Mouse (Mus musculus): ENCODE measurements around the gene Pacrg. TPM values are rescaled to one million over a fixed set of nuclear protein-coding genes. Genes with fewer than 3 reads are reported as not detected.

Gene Pacrg
- total and polyA plus RNA-seq, 2 experiments from 2014 or later: 1.1 to 1.4 TPM

DNA sequence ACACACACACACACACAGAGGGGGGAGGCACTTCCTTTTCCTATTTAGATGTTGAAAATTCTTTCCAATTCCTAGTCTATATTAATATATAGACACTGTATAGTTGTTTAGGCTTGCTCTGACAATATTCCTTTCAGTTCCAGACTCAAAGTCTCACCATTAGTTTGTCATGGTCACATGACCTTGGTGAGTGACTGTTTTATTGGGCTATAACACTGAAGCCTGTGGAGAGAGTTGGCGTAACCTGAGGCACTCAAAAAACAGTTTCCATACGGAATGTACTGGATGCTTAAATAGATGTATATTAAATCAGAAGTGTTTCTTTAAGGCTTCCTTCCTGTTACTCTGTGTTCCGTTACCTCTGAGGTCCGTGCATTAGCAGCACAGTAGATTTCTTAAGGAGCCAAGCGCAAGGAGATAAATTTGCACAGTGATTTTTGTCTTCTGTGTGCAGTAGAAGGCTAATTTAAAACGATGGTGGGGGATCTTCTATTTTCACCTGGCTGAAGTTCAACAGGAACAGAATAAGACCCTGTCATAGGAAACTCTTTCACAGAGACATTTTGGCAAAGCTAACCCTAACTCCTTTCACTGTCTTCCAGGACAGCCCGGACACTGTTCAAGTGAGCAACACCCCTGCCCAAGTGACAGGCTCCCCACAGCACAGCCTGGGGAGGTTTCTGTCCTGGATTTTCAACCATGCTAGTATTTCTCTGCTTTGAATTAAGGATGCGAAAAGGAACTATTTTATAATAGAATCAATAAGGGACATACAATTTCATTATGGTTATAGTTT lies 349.5 kb downstream of the Pacrg start:
- no peak overlapping the region for H3K4me3 ChIP-seq (ENCODE audit: low read depth, low read length)
- no peak for ATAC-seq (ENCODE audit: insufficient read depth, low read depth)
- peaks cover 57% of the 10 kb centered on the region for H3K4me1 ChIP-seq (ENCODE audit: control insufficient read depth, insufficient read depth)
- peak overlapping the region; percentile 56 for H3K27ac ChIP-seq (ENCODE audit: low read depth)
- no peaks in the 10 kb centered on the region for H3K9me3 ChIP-seq (replicated peaks; ENCODE audit: control insufficient read depth, low read length)
- H3K27me3 ChIP-seq (ENCODE audit: control insufficient read depth, insufficient read depth, low read length): no peaks in the 10 kb centered on the region
- no peak for DNase-seq (ENCODE audit: low spot score)
- H3K9ac ChIP-seq (replicated peaks; ENCODE audit: low read depth, low read length): no peak overlapping the region
- TF ChIP-seq EP300 (IDR thresholded peaks at IDR 0.05; ENCODE audit: low read depth) (no peak), CTCF (IDR thresholded peaks at IDR 0.05; ENCODE audit: low read depth) (no peak)
- 60% methylated on average over 8 of the region's 8 CpGs for WGBS
- no peaks in the 10 kb centered on the region for H3K36me3 ChIP-seq (replicated peaks; ENCODE audit: control insufficient read depth, insufficient read depth, low read length)
- H3K4me2 ChIP-seq (ENCODE audit: low read depth, low read length): no peak overlapping the region

GRCm38 (mm10) chr17:10488873-10489272 lies 351.2 kb downstream of the Pacrg start:
- H3K27ac ChIP-seq (ENCODE audit: low read depth): 0 out of 2 replicates have a peak overlapping the region, but pooled peaks have one; percentile 56
- WGBS: 37% methylated on average over 2 of the region's 2 CpGs
- no peaks in the 10 kb centered on the region for H3K36me3 ChIP-seq (replicated peaks; ENCODE audit: control insufficient read depth, insufficient read depth, low read length)
- H3K9ac ChIP-seq (replicated peaks; ENCODE audit: low read depth, low read length): no peak overlapping the region
- no peak for TF ChIP-seq EP300 (IDR thresholded peaks at IDR 0.05; ENCODE audit: low read depth)
- no peak for TF ChIP-seq CTCF (IDR thresholded peaks at IDR 0.05; ENCODE audit: low read depth)
- H3K27me3 ChIP-seq (ENCODE audit: control insufficient read depth, insufficient read depth, low read length): no peaks in the 10 kb centered on the region
- ATAC-seq (ENCODE audit: insufficient read depth, low read depth) (no peak), DNase-seq (ENCODE audit: low spot score) (no peak)
- no peak overlapping the region for H3K4me3 ChIP-seq (ENCODE audit: low read depth, low read length)
- no peaks in the 10 kb centered on the region for H3K9me3 ChIP-seq (replicated peaks; ENCODE audit: control insufficient read depth, low read length)
- no peak overlapping the region for H3K4me2 ChIP-seq (ENCODE audit: low read depth, low read length)
- peaks cover 57% of the 10 kb centered on the region for H3K4me1 ChIP-seq (ENCODE audit: control insufficient read depth, insufficient read depth)

GRCm38 (mm10) chr17:10483945-10484546 lies 356.1 kb downstream of the Pacrg start:
- Histone ChIP-seq H3K9ac (replicated peaks; ENCODE audit: low read depth, low read length) (no peak overlapping the region), H3K9me3 (replicated peaks; ENCODE audit: control insufficient read depth, low read length) (no peaks in the 10 kb centered on the region), H3K4me2 (ENCODE audit: low read depth, low read length) (no peak overlapping the region), H3K4me1 (ENCODE audit: control insufficient read depth, insufficient read depth) (peaks cover 26% of the 10 kb centered on the region), H3K36me3 (replicated peaks; ENCODE audit: control insufficient read depth, insufficient read depth, low read length) (no peaks in the 10 kb centered on the region), H3K4me3 (ENCODE audit: low read depth, low read length) (no peak overlapping the region), H3K27ac (ENCODE audit: low read depth) (no peak overlapping the region), H3K27me3 (ENCODE audit: control insufficient read depth, insufficient read depth, low read length) (no peaks in the 10 kb centered on the region)
- TF ChIP-seq EP300 (IDR thresholded peaks at IDR 0.05; ENCODE audit: low read depth) (no peak), CTCF (IDR thresholded peaks at IDR 0.05; ENCODE audit: low read depth) (no peak)
- WGBS: 69% methylated on average over 6 of the region's 6 CpGs
- ATAC-seq (ENCODE audit: insufficient read depth, low read depth) (no peak), DNase-seq (ENCODE audit: low spot score) (no peak)

GRCm38 (mm10) chr17:10481081-10481480 lies 359.0 kb downstream of the Pacrg start:
- H3K4me1 ChIP-seq (ENCODE audit: control insufficient read depth, insufficient read depth): peaks cover 33% of the 10 kb centered on the region
- H3K4me3 ChIP-seq (ENCODE audit: low read depth, low read length): no peak overlapping the region
- 84% methylated on average over 1 of the region's 1 CpGs for WGBS
- ATAC-seq (ENCODE audit: insufficient read depth, low read depth) (no peak), DNase-seq (ENCODE audit: low spot score) (no peak)
- H3K27me3 ChIP-seq (ENCODE audit: control insufficient read depth, insufficient read depth, low read length): no peaks in the 10 kb centered on the region
- no peak overlapping the region for H3K4me2 ChIP-seq (ENCODE audit: low read depth, low read length)
- no peak overlapping the region for H3K27ac ChIP-seq (ENCODE audit: low read depth)
- H3K36me3 ChIP-seq (replicated peaks; ENCODE audit: control insufficient read depth, insufficient read depth, low read length): no peaks in the 10 kb centered on the region
- TF ChIP-seq EP300 (IDR thresholded peaks at IDR 0.05; ENCODE audit: low read depth) (no peak), CTCF (IDR thresholded peaks at IDR 0.05; ENCODE audit: low read depth) (no peak)
- no peak overlapping the region for H3K9ac ChIP-seq (replicated peaks; ENCODE audit: low read depth, low read length)
- no peaks in the 10 kb centered on the region for H3K9me3 ChIP-seq (replicated peaks; ENCODE audit: control insufficient read depth, low read length)

DNA sequence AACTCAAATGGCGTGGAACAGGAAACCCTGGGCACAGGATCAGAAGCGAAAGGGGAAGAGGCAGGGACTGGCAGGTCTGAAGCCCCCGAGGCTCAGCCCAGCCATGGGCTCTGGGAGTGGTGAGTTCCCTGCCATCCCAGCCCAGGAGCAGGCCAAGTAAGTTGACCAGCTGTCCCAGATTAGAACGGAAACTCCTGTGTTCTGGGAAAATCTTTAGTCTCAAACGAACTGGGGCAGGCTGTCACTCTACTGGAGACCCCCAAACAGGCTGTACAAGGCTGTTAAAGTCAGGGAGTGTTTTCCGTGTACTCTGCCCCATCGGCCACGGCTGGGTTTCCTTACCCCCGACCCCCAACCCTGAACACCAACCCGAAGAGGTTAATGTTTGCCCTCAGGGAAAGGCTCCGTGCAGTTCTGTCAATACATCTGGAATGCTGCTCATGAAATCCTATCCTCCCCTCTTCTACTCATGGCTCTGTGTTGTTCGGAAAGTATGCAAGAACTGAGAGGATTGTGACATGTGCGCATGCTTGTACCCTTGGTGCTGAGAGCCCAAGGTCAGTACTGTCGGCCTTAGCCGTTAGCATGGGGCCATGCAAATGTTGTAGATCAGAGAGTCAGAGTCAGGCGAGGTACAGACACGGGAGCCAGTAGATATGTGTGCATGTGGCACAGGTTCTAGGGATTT lies 360.9 kb downstream of the Pacrg start:
- ATAC-seq (ENCODE audit: insufficient read depth, low read depth) (peak; percentile 90), DNase-seq (ENCODE audit: low spot score) (peak; percentile 80)
- H3K36me3 ChIP-seq (replicated peaks; ENCODE audit: control insufficient read depth, insufficient read depth, low read length): no peaks in the 10 kb centered on the region
- no peaks in the 10 kb centered on the region for H3K27me3 ChIP-seq (ENCODE audit: control insufficient read depth, insufficient read depth, low read length)
- no peak for TF ChIP-seq CTCF (IDR thresholded peaks at IDR 0.05; ENCODE audit: low read depth)
- no peak for TF ChIP-seq EP300 (IDR thresholded peaks at IDR 0.05; ENCODE audit: low read depth)
- peaks cover 47% of the 10 kb centered on the region for H3K4me1 ChIP-seq (ENCODE audit: control insufficient read depth, insufficient read depth)
- H3K27ac ChIP-seq (ENCODE audit: low read depth): peak overlapping the region; percentile 92
- 40% methylated on average over 17 of the region's 17 CpGs for WGBS
- no peak overlapping the region for H3K4me2 ChIP-seq (ENCODE audit: low read depth, low read length)
- no peak overlapping the region for H3K4me3 ChIP-seq (ENCODE audit: low read depth, low read length)
- peak overlapping the region; percentile 43; the same call in 1 of the 2 replicates for H3K9ac ChIP-seq (replicated peaks; ENCODE audit: low read depth, low read length)
- no peaks in the 10 kb centered on the region for H3K9me3 ChIP-seq (replicated peaks; ENCODE audit: control insufficient read depth, low read length)
